In the genomic region with DNA sequence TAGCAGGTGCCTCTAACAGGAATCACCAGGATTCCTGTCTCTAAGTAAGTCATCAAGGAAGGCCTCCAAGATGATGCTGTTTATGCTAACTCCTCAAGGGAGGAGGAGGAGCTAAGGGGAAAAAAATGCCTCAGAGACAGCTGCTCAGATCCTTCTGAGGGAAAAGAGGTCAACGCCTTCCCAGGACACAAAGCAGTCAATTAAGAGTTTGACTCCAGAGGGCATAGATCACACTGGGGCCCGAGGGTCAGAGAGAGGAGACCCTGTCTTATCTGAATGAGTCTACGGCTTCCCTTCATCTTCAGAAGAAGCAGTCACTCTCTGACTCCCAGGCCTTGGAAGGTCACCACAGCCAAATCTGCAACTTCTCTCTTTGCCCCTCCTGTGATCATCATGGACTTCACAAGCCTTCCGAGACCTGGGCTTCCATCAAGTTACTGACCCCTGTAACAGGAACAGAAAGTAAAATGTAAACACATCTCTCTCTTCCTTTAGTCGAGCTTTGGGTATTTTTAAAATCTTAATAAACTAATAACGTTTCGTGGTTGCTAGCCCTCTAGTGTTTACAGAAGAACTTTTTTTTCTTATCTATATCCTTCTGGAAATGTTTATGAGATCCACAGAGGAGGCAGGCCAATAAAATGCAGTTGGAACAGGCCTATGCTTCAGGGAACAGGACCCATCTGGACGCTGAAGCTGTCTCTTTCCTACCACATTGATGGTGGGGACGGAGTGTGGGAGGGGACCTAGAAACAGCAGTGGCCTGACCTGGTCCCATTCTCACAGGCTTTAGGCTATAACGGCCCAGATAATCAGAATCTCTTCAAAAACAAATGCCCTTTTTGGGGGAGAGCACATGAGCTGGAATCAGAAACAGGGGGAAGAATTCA, we compare ENCODE assay signal across 12 mouse cellular contexts.
DNase-seq lines count a peak whose midpoint lies in the region; ATAC-seq and TF ChIP-seq lines count a peak whose summit lies in the region.
"Had no signal": no experiment of that assay in that cellular context is flagged by ENCODE, and none has a peak within 500 bp of the region (broad histone marks: within the 10 kb centered on the region; RNA-seq: fewer than 3 reads in every experiment).

No protein-coding gene starts in this region.

- no peaks in the 10 kb centered on the region for H3K27me3 ChIP-seq in lung, embryonic 14.5 days (ENCODE audit: insufficient read depth, low read length)
- no peaks in the 10 kb centered on the region for H3K27me3 ChIP-seq in kidney, postnatal 0 days (ENCODE audit: insufficient read depth, low read length)
- no peaks in the 10 kb centered on the region for H3K27me3 ChIP-seq in stomach, embryonic 16.5 days (ENCODE audit: control insufficient read depth, insufficient read depth, low read length)

- no peaks in the 10 kb centered on the region for H3K36me3 ChIP-seq in lung, embryonic 14.5 days (ENCODE audit: insufficient read depth)
- no peaks in the 10 kb centered on the region for H3K36me3 ChIP-seq in kidney, postnatal 0 days (ENCODE audit: insufficient read depth, low read length)
- H3K36me3 ChIP-seq in stomach, embryonic 16.5 days (ENCODE audit: control insufficient read depth, insufficient read depth, low read length), result no peaks in the 10 kb centered on the region
- H3K36me3 ChIP-seq: midbrain, embryonic 10.5 days had no signal

- H3K27ac ChIP-seq in lung, embryonic 14.5 days (ENCODE audit: low read depth), result peak overlapping the region; percentile 92
- H3K27ac ChIP-seq in kidney, postnatal 0 days, result peak overlapping the region; percentile 69
- peak overlapping the region; percentile 92 for H3K27ac ChIP-seq in stomach, embryonic 16.5 days (ENCODE audit: low read length)
- H3K27ac ChIP-seq: midbrain, embryonic 10.5 days had no signal

- 16% methylated on average over 10 of the region's 10 CpGs for WGBS in lung, embryonic 14.5 days
- 23% methylated on average over 10 of the region's 10 CpGs for WGBS in kidney, postnatal 0 days
- 30% methylated on average over 10 of the region's 10 CpGs for WGBS in stomach, embryonic 16.5 days

- peaks cover 20% of the 10 kb centered on the region for H3K4me1 ChIP-seq in lung, embryonic 14.5 days (ENCODE audit: insufficient read depth)
- no peaks in the 10 kb centered on the region for H3K4me1 ChIP-seq in kidney, postnatal 0 days (replicated peaks; ENCODE audit: insufficient read depth, low read length)
- H3K4me1 ChIP-seq in stomach, embryonic 16.5 days (ENCODE audit: control insufficient read depth, insufficient read depth, low read length), result peaks cover 14% of the 10 kb centered on the region

- H3K9ac ChIP-seq in lung, embryonic 14.5 days, result no peak overlapping the region
- H3K9ac ChIP-seq in kidney, postnatal 0 days (ENCODE audit: low read depth, low read length), result no peak overlapping the region
- H3K9ac ChIP-seq in stomach, embryonic 16.5 days (ENCODE audit: low read length), result no peak overlapping the region

- no peak overlapping the region for H3K4me2 ChIP-seq in lung, embryonic 14.5 days
- H3K4me2 ChIP-seq in kidney, postnatal 0 days (ENCODE audit: low read length), result no peak overlapping the region
- H3K4me2 ChIP-seq in stomach, embryonic 16.5 days (ENCODE audit: low read depth, low read length), result 0 out of 2 replicates have a peak overlapping the region, but pooled peaks have one; percentile 9

- no peaks in the 10 kb centered on the region for H3K9me3 ChIP-seq in lung, embryonic 14.5 days (ENCODE audit: low read depth, low read length)
- no peaks in the 10 kb centered on the region for H3K9me3 ChIP-seq in kidney, postnatal 0 days (replicated peaks; ENCODE audit: low read length)
- H3K9me3 ChIP-seq in stomach, embryonic 16.5 days (replicated peaks; ENCODE audit: control insufficient read depth, low read length), result no peaks in the 10 kb centered on the region
- H3K9me3 ChIP-seq: midbrain, embryonic 10.5 days had no signal

- no peak for TF ChIP-seq CTCF in lung, embryonic 14.5 days (IDR thresholded peaks at IDR 0.05; ENCODE audit: low read depth)
- TF ChIP-seq CTCF in kidney, postnatal 0 days (IDR thresholded peaks at IDR 0.05; ENCODE audit: low read depth), result no peak

- H3K4me3 ChIP-seq in lung, embryonic 14.5 days (ENCODE audit: low read depth, low read length), result no peak overlapping the region
- H3K4me3 ChIP-seq in kidney, postnatal 0 days (replicated peaks; ENCODE audit: low read depth, low read length), result no peak overlapping the region
- H3K4me3 ChIP-seq in stomach, embryonic 16.5 days (replicated peaks; ENCODE audit: low read length), result no peak overlapping the region
- H3K4me3 ChIP-seq: midbrain, embryonic 10.5 days had no signal

- peak; percentile 10 to 14 for DNase-seq in heart, adult 18-20 months
- DNase-seq in heart, adult 8-10 months (ENCODE audit: low spot score), result no peak
- peak; percentile 91 for DNase-seq in lung, embryonic 14.5 days
- no peak for DNase-seq in lung, postnatal 36 days
- peak; percentile 85 for DNase-seq in kidney, postnatal 0 days (ENCODE audit: low spot score)
- no peak for DNase-seq in adrenal gland, adult 18-20 months (ENCODE audit: low spot score in 2 of 2)
- DNase-seq in thymus, postnatal 4 days, result no peak
- DNase-seq: adrenal gland, postnatal 25 days; cerebellum, adult 8-10 months; right cerebral cortex, postnatal 14 days had no signal

- peak; percentile 97 for ATAC-seq in lung, embryonic 14.5 days (ENCODE audit: insufficient read depth)
- ATAC-seq in kidney, postnatal 0 days (replicated peaks; ENCODE audit: low FRiP score, low read depth), result peak; percentile 61; the same call in 1 of the 2 replicates
- ATAC-seq in stomach, embryonic 16.5 days (ENCODE audit: insufficient read depth, low FRiP score), result peak; percentile 57; the same call in 1 of the 2 replicates

Comparison
In these comparisons a context has a peak if more than half of its experiments do, and no peak if none do; other contexts are left out.
1. DNase-seq: peak in heart, adult 18-20 months (2 of 2), lung, embryonic 14.5 days (single experiment) and kidney, postnatal 0 days (single experiment); none in heart, adult 8-10 months (single experiment), lung, postnatal 36 days (single experiment), adrenal gland, adult 18-20 months (0 of 2) and thymus, postnatal 4 days (single experiment).
2. Peak in every context shown above with its lines, with median percentiles within 50 percentile points of each other: ATAC-seq and H3K27ac ChIP-seq.